Mouse (Mus musculus): ENCODE data around the gene Adamtsl3.

DNA sequence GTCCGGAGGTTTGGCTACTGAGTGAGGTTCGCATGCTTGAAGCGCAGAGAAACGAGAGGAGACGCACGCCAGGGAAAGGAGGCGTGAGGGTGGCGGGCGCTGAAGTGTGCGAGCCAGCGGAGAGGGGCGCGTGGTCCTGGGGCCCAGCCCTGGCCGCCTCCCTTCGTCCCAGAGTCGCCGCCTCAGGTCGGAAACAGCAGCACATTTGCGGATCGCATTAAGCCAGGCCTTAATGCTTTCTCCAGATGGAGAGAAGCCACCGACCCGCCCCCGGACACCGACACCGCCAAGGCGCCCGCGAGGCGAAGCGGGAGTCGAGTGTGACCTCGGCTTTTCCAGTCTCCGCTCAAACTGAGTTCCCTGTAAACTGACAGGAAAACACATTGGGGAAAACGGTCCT, 638 bp downstream of the Adamtsl3 start:
- TF ChIP-seq CTCF (IDR thresholded peaks at IDR 0.05; ENCODE audit: extremely low read depth, insufficient read depth, low read length): no peak
- no peak for TF ChIP-seq POLR2A (IDR thresholded peaks at IDR 0.05; ENCODE audit: extremely low read depth, insufficient read depth, low read length)

All from cortical plate, adult 2 months (tissue).